Mouse (Mus musculus) MEL (cell line): ENCODE measurements around the gene Cela3b. TPM values are rescaled to one million over a fixed set of nuclear protein-coding genes. Genes with fewer than 3 reads are reported as not detected.

Experiments
- DNase-seq: peaks from one replicate; pipeline ENCODE4 v3.0.0; 2011; ENCODE audit warnings: low read depth, low spot score
- H3K27ac ChIP-seq: 2 replicates; pipeline ENCODE4 v1.5.1; 2012; ENCODE audit warnings: low read depth, mild to moderate bottlenecking, control low read depth, low read length, moderate library complexity; ENCODE audit not compliant: control insufficient read depth
- H3K27me3 ChIP-seq, 2 experiments: fragments of 150-350 bp in 1 of 2; sonication (generic) in 1 of 2; 2 replicates each; pipeline ENCODE4 v1.6.1; 2012; ENCODE audit warnings: low read length in 2 of 2, mild to moderate bottlenecking in 2 of 2, improper control_type of control experiment in 1 of 2, moderate library complexity in 1 of 2; ENCODE audit not compliant: insufficient read depth in 2 of 2, control insufficient read depth in 1 of 2
- H3K36me3 ChIP-seq, 2 experiments: 2 replicates each; pipeline ENCODE4 v1.6.1; 2012 to 2014; ENCODE audit warnings: low read length in 2 of 2, improper control_type of control experiment in 1 of 2, inconsistent platforms in 1 of 2, mild to moderate bottlenecking in 1 of 2; ENCODE audit not compliant: insufficient read depth in 2 of 2, control insufficient read depth in 1 of 2
- H3K4me1 ChIP-seq, 2 experiments: fragments of 150-350 bp in 1 of 2; sonication (generic) in 1 of 2; 2 replicates each; pipeline ENCODE4 v1.6.1; 2012; ENCODE audit warnings: low read length in 2 of 2, improper control_type of control experiment in 1 of 2, mild to moderate bottlenecking in 1 of 2; ENCODE audit not compliant: insufficient read depth in 2 of 2, control insufficient read depth in 1 of 2
- H3K4me3 ChIP-seq, 2 experiments: fragments of 150-350 bp in 1 of 2; sonication (generic) in 1 of 2; 2 replicates each; pipeline ENCODE4 v1.5.1; 2012; ENCODE audit warnings: low read depth in 2 of 2, low read length in 2 of 2, mild to moderate bottlenecking in 2 of 2, moderate library complexity in 2 of 2, control low read depth in 1 of 2, improper control_type of control experiment in 1 of 2; ENCODE audit not compliant: control insufficient read depth in 1 of 2, insufficient read depth in 1 of 2
- H3K79me2 ChIP-seq: 2 replicates; pipeline ENCODE4 v1.6.1; 2012; ENCODE audit warnings: mild to moderate bottlenecking, low read length, moderate library complexity; ENCODE audit not compliant: control insufficient read depth, poor library complexity, insufficient read depth
- H3K9ac ChIP-seq: 2 replicates; pipeline ENCODE4 v1.6.1; 2012; ENCODE audit warnings: low read depth, mild to moderate bottlenecking, control low read depth, low read length, moderate library complexity; ENCODE audit not compliant: control insufficient read depth, poor library complexity, severe bottlenecking
- H3K9me3 ChIP-seq: fragments of 150-350 bp; sonication (generic); replicated peaks from 2 replicates; pipeline ENCODE4 v1.6.1; 2012; ENCODE audit warnings: mild to moderate bottlenecking, low read length, improper control_type of control experiment, moderate library complexity; ENCODE audit not compliant: insufficient read depth
- BHLHE40 ChIP-seq: IDR thresholded peaks from 2 replicates; pipeline ENCODE4 v1.6.1; 2012; ENCODE audit warnings: low read depth, mild to moderate bottlenecking, inconsistent platforms, low read length, improper control_type of control experiment, borderline replicate concordance
- CTCF ChIP-seq, 3 experiments: IDR thresholded peaks in 2 of 3; conservative IDR thresholded peaks in 1 of 3; 2 replicates each; pipeline ENCODE4 v1.5.1; 2011 to 2012; ENCODE audit warnings: low read length in 3 of 3, low read depth in 2 of 3, mild to moderate bottlenecking in 2 of 3, improper control_type of control experiment in 1 of 3, inconsistent platforms in 1 of 3, mixed read lengths in 1 of 3, moderate library complexity in 1 of 3; ENCODE audit not compliant: control insufficient read depth in 1 of 3, insufficient read depth in 1 of 3, poor library complexity in 1 of 3, severe bottlenecking in 1 of 3
- ELF1 ChIP-seq: IDR thresholded peaks from 2 replicates; pipeline ENCODE4 v1.6.1; 2014; ENCODE audit warnings: low read depth, mild to moderate bottlenecking, inconsistent platforms, low read length, improper control_type of control experiment, moderate library complexity
- ETS1 ChIP-seq: IDR thresholded peaks from 2 replicates; pipeline ENCODE4 v1.6.1; 2012; ENCODE audit warnings: low read depth, mild to moderate bottlenecking, inconsistent platforms, low read length, improper control_type of control experiment, moderate library complexity
- GABPA ChIP-seq: IDR thresholded peaks from 2 replicates; pipeline ENCODE4 v1.6.1; 2012; ENCODE audit warnings: low read depth, mild to moderate bottlenecking, inconsistent platforms, low read length, improper control_type of control experiment, moderate library complexity
- JUND ChIP-seq: IDR thresholded peaks from 2 replicates; pipeline ENCODE4 v1.6.1; 2011; ENCODE audit warnings: low read depth, mild to moderate bottlenecking, improper control_type of control experiment, low read length
- KAT2A ChIP-seq: conservative IDR thresholded peaks from 2 replicates; pipeline ENCODE4 v1.6.1; 2012; ENCODE audit warnings: low read depth, low read length, improper control_type of control experiment, inconsistent platforms
- MAX ChIP-seq: IDR thresholded peaks from 2 replicates; pipeline ENCODE4 v1.6.1; 2011; ENCODE audit warnings: low read length, improper control_type of control experiment
- MXI1 ChIP-seq: IDR thresholded peaks from 2 replicates; pipeline ENCODE4 v1.6.1; 2011; ENCODE audit warnings: mild to moderate bottlenecking, low read depth, low read length, improper control_type of control experiment
- MYC ChIP-seq: IDR thresholded peaks from 2 replicates; pipeline ENCODE4 v1.6.1; 2011; ENCODE audit warnings: low read depth, mild to moderate bottlenecking, low read length, improper control_type of control experiment, moderate library complexity
- POLR2A ChIP-seq, 2 experiments: IDR thresholded peaks; 2 replicates each; pipeline ENCODE4 v1.6.1; 2011 to 2012; ENCODE audit warnings: low read length in 2 of 2, mild to moderate bottlenecking in 2 of 2, control low read depth in 1 of 2, improper control_type of control experiment in 1 of 2, low read depth in 1 of 2, moderate library complexity in 1 of 2; ENCODE audit not compliant: control insufficient read depth in 1 of 2, insufficient read depth in 1 of 2, poor library complexity in 1 of 2
- POLR2AphosphoS2 ChIP-seq: IDR thresholded peaks from 2 replicates; pipeline ENCODE4 v1.6.1; 2011; ENCODE audit warnings: low read length, improper control_type of control experiment
- POLR2AphosphoS5 ChIP-seq: IDR thresholded peaks from 2 replicates; pipeline ENCODE4 v1.6.1; 2012; ENCODE audit warnings: low read depth, borderline replicate concordance, mild to moderate bottlenecking, inconsistent platforms, low read length, moderate library complexity, mixed read lengths
- RAD21 ChIP-seq: IDR thresholded peaks from 2 replicates; pipeline ENCODE4 v1.6.1; 2011; ENCODE audit warnings: mild to moderate bottlenecking, low read depth, low read length, improper control_type of control experiment
- RCOR1 ChIP-seq: IDR thresholded peaks from 2 replicates; pipeline ENCODE4 v1.6.1; 2012; ENCODE audit warnings: low read depth, mild to moderate bottlenecking, inconsistent platforms, low read length, improper control_type of control experiment
- SMC3 ChIP-seq: IDR thresholded peaks from 2 replicates; pipeline ENCODE4 v1.6.1; 2011; ENCODE audit warnings: low read depth, low read length, improper control_type of control experiment
- TAL1 ChIP-seq: IDR thresholded peaks from 2 replicates; pipeline ENCODE4 v1.6.1; 2012; ENCODE audit warnings: mild to moderate bottlenecking, inconsistent platforms, low read length, moderate library complexity, mixed read lengths
- TBP ChIP-seq: IDR thresholded peaks from 2 replicates; pipeline ENCODE4 v1.8.0; 2011; ENCODE audit warnings: low read depth, low read length, improper control_type of control experiment
- UBTF ChIP-seq: IDR thresholded peaks from 2 replicates; pipeline ENCODE4 v1.6.1; 2012; ENCODE audit warnings: low read depth, mild to moderate bottlenecking, inconsistent platforms, low read length, improper control_type of control experiment, moderate library complexity, borderline replicate concordance; ENCODE audit not compliant: insufficient read depth
- USF2 ChIP-seq, 2 experiments: IDR thresholded peaks; 2 replicates each; pipeline ENCODE4 v1.6.1; 2011 to 2012; ENCODE audit warnings: improper control_type of control experiment in 2 of 2, low read length in 2 of 2, borderline replicate concordance in 1 of 2, inconsistent platforms in 1 of 2, low read depth in 1 of 2, mild to moderate bottlenecking in 1 of 2; ENCODE audit not compliant: insufficient read depth in 1 of 2
- ZC3H11A ChIP-seq: IDR thresholded peaks from 2 replicates; pipeline ENCODE4 v1.6.1; 2012; ENCODE audit warnings: low read depth, mild to moderate bottlenecking, inconsistent platforms, low read length, improper control_type of control experiment
- ZKSCAN1 ChIP-seq: IDR thresholded peaks from 2 replicates; pipeline ENCODE4 v1.6.1; 2012; ENCODE audit warnings: low read depth, mild to moderate bottlenecking, inconsistent platforms, low read length, improper control_type of control experiment, moderate library complexity
- polyA plus RNA-seq, 2 experiments: library from polyadenylated mRNA; stranded (reverse) in 1 of 2; unstranded in 1 of 2; fragments of >175 nt in 1 of 2; fragments of >200 nt in 1 of 2; gene quantifications; 2 replicates each; pipeline versions ENCODE4 v1.2.1 to v1.2.4; 2012; ENCODE audit warnings: low replicate concordance in 2 of 2, low read depth in 1 of 2; ENCODE audit not compliant: insufficient read length in 2 of 2, insufficient read depth in 1 of 2, missing spikeins in 1 of 2
- total RNA-seq: library from RNA; depleted of rRNA; stranded (reverse); fragments of 300-350 nt; gene quantifications from 2 replicates; pipeline ENCODE4 v1.2.3, GENCODE M21; 2012

Cela3b gene
- total and polyA plus RNA-seq, 3 experiments, result not detected

DNA sequence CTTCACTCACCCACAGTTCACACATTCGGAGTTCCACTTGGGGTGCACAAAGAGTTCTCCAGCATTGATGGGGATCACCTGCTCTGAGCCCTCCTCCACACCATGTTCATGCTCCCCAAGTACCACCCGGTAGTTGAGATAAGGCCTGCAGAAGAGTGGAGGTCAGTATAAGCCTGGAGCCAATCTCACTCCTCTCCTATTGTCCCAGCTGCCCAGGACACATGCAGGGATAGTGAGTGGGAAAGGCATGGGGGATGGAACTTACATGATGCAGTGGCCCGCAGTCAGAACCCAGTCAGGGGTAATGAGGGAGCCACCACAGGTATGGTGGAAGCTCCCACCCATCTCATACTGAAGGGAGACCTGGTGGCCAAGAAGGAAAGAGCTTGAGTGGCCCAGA, 24.8 kb downstream of the Cela3b start:
- Histone ChIP-seq H3K4me1 (no peaks in the 10 kb centered on the region), H3K27ac (no peak overlapping the region), H3K79me2 (no peaks in the 10 kb centered on the region), H3K9me3 (no peaks in the 10 kb centered on the region), H3K4me3 (no peak overlapping the region), H3K27me3 (no peaks in the 10 kb centered on the region), H3K9ac (no peak overlapping the region), H3K36me3 (no peaks in the 10 kb centered on the region)
- DNase-seq, result no peak
- TF ChIP-seq MAX (no peak), JUND (no peak), POLR2AphosphoS2 (no peak), ELF1 (no peak), ZKSCAN1 (no peak), KAT2A (no peak), MXI1 (no peak), SMC3 (no peak), RAD21 (no peak), ETS1 (no peak), POLR2A (IDR thresholded peaks at IDR 0.05; ENCODE audit: control insufficient read depth in 1 of 2, insufficient read depth in 1 of 2, low read depth in 1 of 2, low read length in 2 of 2, poor library complexity in 1 of 2) (no peak), RCOR1 (no peak), POLR2AphosphoS5 (no peak), ZC3H11A (no peak), TBP (no peak), TAL1 (no peak), USF2 (IDR thresholded peaks at IDR 0.05; ENCODE audit: borderline replicate concordance in 1 of 2, insufficient read depth in 1 of 2, low read depth in 1 of 2, low read length in 2 of 2) (no peak), BHLHE40 (no peak)

DNA sequence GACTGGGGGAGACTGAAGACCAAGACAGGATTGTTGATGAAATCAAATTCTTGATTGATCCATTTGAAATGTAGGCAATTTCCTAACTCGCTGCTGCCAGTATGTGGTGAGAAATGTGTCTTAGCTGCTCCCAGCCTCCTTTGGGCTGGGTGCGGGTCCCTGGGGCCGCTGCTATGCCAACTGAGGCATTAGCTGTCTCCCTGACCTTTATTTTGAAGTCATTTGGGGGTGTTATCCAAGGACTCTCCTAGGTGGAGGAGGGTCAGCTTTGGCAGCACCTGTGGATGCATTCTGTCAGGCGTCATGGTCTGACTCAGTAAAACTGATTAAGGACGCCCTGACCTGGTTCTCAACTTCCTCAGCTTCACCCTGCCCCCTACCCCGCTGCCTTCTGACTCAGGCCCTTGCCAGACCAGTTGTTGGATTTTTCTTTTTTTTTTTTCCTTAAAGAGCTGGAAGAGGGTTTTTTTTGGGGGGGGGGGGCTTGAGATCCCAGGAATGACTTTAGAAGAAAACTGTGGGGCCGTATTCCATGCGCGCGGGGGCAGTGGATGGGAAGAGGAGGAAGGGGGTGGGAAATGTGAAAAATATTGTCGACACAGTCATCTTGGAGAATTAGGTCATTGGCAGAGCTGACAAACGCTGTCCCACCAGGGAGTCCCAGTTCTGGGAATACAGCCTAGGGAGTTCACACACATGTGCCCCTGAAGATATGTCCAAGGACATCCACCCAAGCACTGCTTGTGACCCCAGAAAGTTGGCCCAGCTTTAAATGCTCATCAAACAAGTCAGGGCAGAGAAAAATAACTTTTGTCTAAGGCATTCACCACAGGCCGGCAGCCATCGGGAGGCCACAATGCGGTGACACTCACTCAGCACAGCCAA, 33.5 kb downstream of the Cela3b start:
- no peak for DNase-seq

More for the DNA sequence above, 33.5 kb downstream of the Cela3b start:
- no peaks in the 10 kb centered on the region for H3K36me3 ChIP-seq
- TF ChIP-seq KAT2A (no peak), ZC3H11A (no peak), RCOR1 (no peak), CTCF (IDR thresholded peaks at IDR 0.05 in 2 of 3, conservative IDR thresholded peaks at IDR 0.05 in 1 of 3; ENCODE audit: control insufficient read depth in 1 of 3, insufficient read depth in 1 of 3, low read depth in 2 of 3, low read length in 3 of 3, poor library complexity in 1 of 3, severe bottlenecking in 1 of 3) (no peak), POLR2AphosphoS5 (no peak), GABPA (no peak), POLR2AphosphoS2 (no peak), TBP (no peak), MYC (no peak), TAL1 (no peak), RAD21 (no peak), UBTF (no peak), ZKSCAN1 (no peak), MXI1 (no peak)
- H3K4me1 ChIP-seq, result no peaks in the 10 kb centered on the region
- H3K27ac ChIP-seq, result no peak overlapping the region
- H3K4me3 ChIP-seq, result no peak overlapping the region
- H3K79me2 ChIP-seq, result no peaks in the 10 kb centered on the region
- H3K9me3 ChIP-seq, result no peaks in the 10 kb centered on the region
- H3K9ac ChIP-seq, result no peak overlapping the region
- H3K27me3 ChIP-seq, result no peaks in the 10 kb centered on the region
